In genomic region chr15:31363241-31363980, GRCm38 (mm10) we compare ENCODE assay signal across 22 mouse cellular contexts. TPM values are rescaled to one million over a fixed set of nuclear protein-coding genes. Genes with fewer than 3 reads are reported as not detected.
"Had no signal": no experiment of that assay in that cellular context is flagged by ENCODE, and none has a peak within 500 bp of the region (broad histone marks: within the 10 kb centered on the region; RNA-seq: fewer than 3 reads in every experiment).

No protein-coding gene starts in this region.

- H3K4me2 ChIP-seq: limb, embryonic 12.5 days; limb, embryonic 15.5 days; liver, embryonic 12.5 days; liver, embryonic 15.5 days; midbrain, embryonic 12.5 days; midbrain, embryonic 15.5 days; neural tube, embryonic 12.5 days; neural tube, embryonic 15.5 days had no signal

- H3K27ac ChIP-seq: limb, embryonic 12.5 days; limb, embryonic 15.5 days; liver, embryonic 12.5 days; liver, embryonic 15.5 days; midbrain, embryonic 12.5 days; midbrain, embryonic 15.5 days; neural tube, embryonic 12.5 days; neural tube, embryonic 15.5 days; stomach, postnatal 0 days had no signal

- H3K9me3 ChIP-seq: limb, embryonic 12.5 days; limb, embryonic 15.5 days; liver, embryonic 12.5 days; liver, embryonic 15.5 days; midbrain, embryonic 12.5 days; midbrain, embryonic 15.5 days; neural tube, embryonic 12.5 days; neural tube, embryonic 15.5 days had no signal

- H3K4me1 ChIP-seq: liver, embryonic 15.5 days had no signal

- ATAC-seq: inflammation-experienced regulatory T-cells, adult 6 months; intestine, postnatal 0 days; liver, embryonic 12.5 days; midbrain, embryonic 15.5 days had no signal

- H3K36me3 ChIP-seq: limb, embryonic 12.5 days; limb, embryonic 15.5 days; liver, embryonic 12.5 days; liver, embryonic 15.5 days; midbrain, embryonic 12.5 days; midbrain, embryonic 15.5 days; neural tube, embryonic 12.5 days; neural tube, embryonic 15.5 days had no signal

- DNase-seq: kidney, adult 9 months; layer of hippocampus, adult 9-11 months; lung, adult 2 months; lung, postnatal 14 days; lung, postnatal 4 days; right cerebral cortex, adult 18-20 months; right cerebral cortex, postnatal 14 days; right cerebral cortex, postnatal 4 days; thymus, adult 2 months; thymus, postnatal 14 days; thymus, postnatal 4 days had no signal

- H3K9ac ChIP-seq: limb, embryonic 12.5 days; limb, embryonic 15.5 days; liver, embryonic 12.5 days; liver, embryonic 15.5 days; midbrain, embryonic 12.5 days; midbrain, embryonic 15.5 days; neural tube, embryonic 12.5 days; neural tube, embryonic 15.5 days had no signal

- H3K4me3 ChIP-seq: limb, embryonic 12.5 days; limb, embryonic 15.5 days; liver, embryonic 12.5 days; liver, embryonic 15.5 days; midbrain, embryonic 12.5 days; midbrain, embryonic 15.5 days; neural tube, embryonic 12.5 days; neural tube, embryonic 15.5 days had no signal

RNA-seq across cellular contexts. Expression of gene Ankrd33b, which starts 4.1 kb away (rescaled TPM):
- polyA plus RNA-seq: inflammation-experienced regulatory T-cells, adult 6 months had no signal
